Mouse (Mus musculus) myocyte (in vitro differentiated cells): ENCODE data around the gene Spty2d1.

Experiments
- CEBPB ChIP-seq: IDR thresholded peaks from 2 replicates; pipeline ENCODE4 v1.6.1; 2011; ENCODE audit warnings: mild to moderate bottlenecking, moderate library complexity; ENCODE audit not compliant: poor library complexity, insufficient read depth, severe bottlenecking
- E2F4 ChIP-seq: IDR thresholded peaks from one replicate; pipeline ENCODE4 v1.6.1; 2011; ENCODE audit warnings: mild to moderate bottlenecking, control low read depth, moderate library complexity; ENCODE audit not compliant: insufficient read depth
- MAX ChIP-seq: IDR thresholded peaks from one replicate; pipeline ENCODE4 v1.6.1; 2011; ENCODE audit warnings: low read depth, mild to moderate bottlenecking, control low read depth
- MYOG ChIP-seq, 3 experiments: IDR thresholded peaks; one replicate each; pipeline ENCODE4 v1.6.1; 2011; ENCODE audit warnings: control low read depth in 2 of 3, low read depth in 2 of 3, mild to moderate bottlenecking in 2 of 3; ENCODE audit not compliant: insufficient read length in 2 of 3, control insufficient read depth in 1 of 3, insufficient read depth in 1 of 3
- POLR2A ChIP-seq: IDR thresholded peaks from one replicate; pipeline ENCODE4 v1.6.1; 2011; ENCODE audit warnings: low read depth, mild to moderate bottlenecking, control low read depth, moderate library complexity; ENCODE audit not compliant: insufficient read length
- TCF12 ChIP-seq: IDR thresholded peaks from one replicate; pipeline ENCODE4 v1.6.1; 2011; ENCODE audit warnings: mild to moderate bottlenecking, control low read depth; ENCODE audit not compliant: poor library complexity, insufficient read depth, severe bottlenecking
- USF1 ChIP-seq: IDR thresholded peaks from one replicate; pipeline ENCODE4 v1.6.1; 2011; ENCODE audit warnings: low read depth, mild to moderate bottlenecking, control low read depth, moderate library complexity

DNA sequence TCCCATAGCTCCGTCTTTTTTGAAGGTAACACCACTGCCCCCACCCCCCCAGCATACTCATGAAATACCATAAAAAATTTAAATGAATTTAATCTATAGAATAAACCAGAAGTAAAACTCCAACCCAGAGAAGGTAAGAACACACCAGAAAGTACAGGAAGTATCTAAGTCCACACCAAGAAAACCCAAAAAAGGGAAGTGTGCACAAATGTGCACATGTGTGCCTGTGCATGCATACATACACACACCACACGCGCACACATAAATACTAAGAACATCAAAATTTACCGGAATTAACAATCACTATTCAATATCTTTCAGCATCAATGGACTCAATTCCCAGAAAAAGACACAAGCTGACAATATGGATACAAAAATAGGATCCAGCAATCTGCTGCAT is 38.3 kb downstream of the Spty2d1 start:
- TF ChIP-seq MAX (no peak), USF1 (no peak), POLR2A (no peak), TCF12 (no peak), CEBPB (no peak), MYOG (IDR thresholded peaks at IDR 0.05; ENCODE audit: control insufficient read depth in 1 of 3, insufficient read depth in 1 of 3, insufficient read length in 2 of 3, low read depth in 2 of 3) (no peak), E2F4 (no peak)
